Mouse (Mus musculus): ENCODE results near the gene Zfp280d.

DNA sequence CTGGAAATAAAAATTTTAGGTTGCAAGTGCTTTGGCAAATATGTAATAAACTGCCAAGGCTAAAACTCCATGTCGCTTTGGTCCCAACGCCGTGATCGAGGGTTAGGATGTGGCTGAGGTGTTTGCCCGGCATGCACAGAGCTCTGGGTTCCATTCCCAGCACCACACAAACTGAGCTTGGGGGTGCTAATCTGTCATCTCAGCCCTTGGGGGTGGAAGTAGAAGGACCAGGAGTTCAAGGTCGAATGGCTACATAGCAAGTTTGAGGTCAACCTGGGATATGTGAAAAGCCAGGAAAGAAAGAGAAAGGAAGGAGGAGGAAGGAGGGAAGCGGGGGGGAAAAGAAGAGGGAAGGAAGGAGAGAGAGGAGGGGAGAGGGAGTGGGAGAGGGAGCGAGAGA lies 129.8 kb downstream of the Zfp280d start:
- TF ChIP-seq CTCF (IDR thresholded peaks at IDR 0.05; ENCODE audit: control insufficient read depth, insufficient read depth, insufficient read length) (no peak), CEBPB (IDR thresholded peaks at IDR 0.05; ENCODE audit: low read depth) (no peak), USF1 (IDR thresholded peaks at IDR 0.05; ENCODE audit: low read depth) (no peak), MYOG (IDR thresholded peaks at IDR 0.05; ENCODE audit: control insufficient read depth, extremely low read depth, insufficient read length) (no peak), MAX (IDR thresholded peaks at IDR 0.05) (no peak)
